Mouse (Mus musculus) subcutaneous adipose tissue, adult 2 months (tissue): Measurements from ENCODE around the gene Atp7a. TPM values are rescaled to one million over a fixed set of nuclear protein-coding genes. Genes with fewer than 3 reads are reported as not detected.

Experiments
- polyA plus RNA-seq: library from polyadenylated mRNA; depleted of rRNA; stranded (reverse); fragments of >200 nt; gene quantifications from 2 replicates; pipeline ENCODE4 v1.2.3, GENCODE M21; 2012; ENCODE audit warnings: low replicate concordance; rRNA removed

Gene Atp7a
- polyA plus RNA-seq, result 4.1 and 6.9 TPM in 2 replicates

GRCm38 (mm10) chrX:106026418-106027342 lies at the start of gene Atp7a:
Gene Atp7a, plus strand, starts transcription at chrX:106027276.

GRCm38 (mm10) chrX:106011465-106012159 lies 15.5 kb upstream of the Atp7a start, which contains the start of gene Magt1:
Gene Magt1, minus strand, starts transcription at chrX:106011906.

GRCm38 (mm10) chrX:106015571-106016322 lies 11.3 kb upstream of the Atp7a start, which contains the start of gene Cox7b:
Gene Cox7b, plus strand, starts transcription at chrX:106015700.

GRCm38 (mm10) chrX:106142936-106143335 lies 115.9 kb downstream of the Atp7a start, which contains the start of gene Tlr13:
Gene Tlr13, plus strand, starts transcription at chrX:106143204.

Other genes with a start within 250 kb of the Atp7a start
- gene Atrx, start 97.9 kb upstream of the Atp7a start, polyA plus RNA-seq, result 21.8 and 62.9 TPM in 2 replicates
- gene Magt1, start 15.4 kb upstream of the Atp7a start, polyA plus RNA-seq, result 8.3 and 9.2 TPM in 2 replicates
- gene Cox7b, start 11.6 kb upstream of the Atp7a start, polyA plus RNA-seq, result 253 and 405 TPM in 2 replicates
- gene Tlr13, start 115.9 kb downstream of the Atp7a start, polyA plus RNA-seq, result 1.1 and 2.1 TPM in 2 replicates
- gene Pgk1, start 159.8 kb downstream of the Atp7a start, polyA plus RNA-seq, result 135 and 159 TPM in 2 replicates
- 7.4 and 8.2 TPM in 2 replicates for gene Taf9b, start 193.9 kb downstream of the Atp7a start, polyA plus RNA-seq
- not detected in 2 replicates for gene Fnd3c2, start 228.1 kb downstream of the Atp7a start, polyA plus RNA-seq